Mouse (Mus musculus) erythroblast, adult 5-6 weeks (primary cell): Measurements from ENCODE around the gene 1110032A03Rik. TPM values are rescaled to one million over a fixed set of nuclear protein-coding genes. Genes with fewer than 3 reads are reported as not detected.

Source experiments
- ATAC-seq: replicated peaks from 2 replicates; pipeline ENCODE4 v1.8.0; 2016; ENCODE audit warnings: moderate number of reproducible peaks, mild to moderate bottlenecking, moderate TSS enrichment, inconsistent platforms; ENCODE audit not compliant: poor library complexity, low FRiP score, severe bottlenecking
- total RNA-seq, 2 experiments: library from RNA; stranded (forward) in 1 of 2; stranded (reverse) in 1 of 2; fragments of 150-400 nt in 1 of 2; fragments of 200-764, 138-1000 nt in 1 of 2; gene quantifications; 2 replicates each; pipeline versions ENCODE4 v1.2.3 to v1.2.4; 2015 to 2017; ENCODE audit warnings: low replicate concordance in 2 of 2

The 1110032A03Rik gene
- 30.6 and 50.6 TPM in 2 replicates for total RNA-seq (2015; ENCODE audit: low replicate concordance)
- 38.8 and 44.6 TPM in 2 replicates for total RNA-seq (2017; ENCODE audit: low replicate concordance)

DNA sequence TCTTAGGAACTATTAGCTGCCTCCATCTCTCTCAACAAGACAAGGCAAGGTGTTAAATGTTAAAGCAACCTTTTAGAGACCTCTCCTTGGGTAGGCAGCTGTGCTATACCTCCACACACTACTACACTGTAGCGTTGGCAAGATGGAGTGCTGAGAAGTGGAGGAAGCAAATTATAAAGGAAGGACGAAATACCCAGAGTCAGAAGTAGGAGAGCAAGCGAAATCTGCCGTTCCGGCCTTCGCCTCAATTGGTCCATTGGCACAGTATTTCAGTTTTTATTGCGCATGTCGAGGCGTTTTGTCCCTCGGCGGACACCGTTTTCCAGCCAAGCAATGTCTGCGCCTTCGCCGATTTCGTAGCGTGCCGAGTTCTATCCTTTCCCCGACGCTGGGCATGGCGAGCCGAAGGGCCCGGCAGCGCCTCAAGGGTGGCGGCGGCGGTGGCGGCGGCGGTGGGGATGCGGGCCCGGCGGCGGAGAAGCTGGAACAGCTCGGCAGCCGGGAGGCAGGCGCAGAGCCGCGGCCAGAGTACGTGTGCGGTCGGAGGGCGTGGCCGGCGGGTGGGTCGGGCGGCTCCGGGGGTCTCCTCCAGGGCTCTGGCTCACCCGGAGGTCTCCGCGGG lies at the start of gene 1110032A03Rik, which contains the start of gene Alg9:
1110032A03Rik (minus strand) TSS at position 530 of the 622 bp plus-strand sequence.
Alg9 (plus strand) TSS at position 29 of the 622 bp plus-strand sequence.
- peak; percentile 74 for ATAC-seq

DNA sequence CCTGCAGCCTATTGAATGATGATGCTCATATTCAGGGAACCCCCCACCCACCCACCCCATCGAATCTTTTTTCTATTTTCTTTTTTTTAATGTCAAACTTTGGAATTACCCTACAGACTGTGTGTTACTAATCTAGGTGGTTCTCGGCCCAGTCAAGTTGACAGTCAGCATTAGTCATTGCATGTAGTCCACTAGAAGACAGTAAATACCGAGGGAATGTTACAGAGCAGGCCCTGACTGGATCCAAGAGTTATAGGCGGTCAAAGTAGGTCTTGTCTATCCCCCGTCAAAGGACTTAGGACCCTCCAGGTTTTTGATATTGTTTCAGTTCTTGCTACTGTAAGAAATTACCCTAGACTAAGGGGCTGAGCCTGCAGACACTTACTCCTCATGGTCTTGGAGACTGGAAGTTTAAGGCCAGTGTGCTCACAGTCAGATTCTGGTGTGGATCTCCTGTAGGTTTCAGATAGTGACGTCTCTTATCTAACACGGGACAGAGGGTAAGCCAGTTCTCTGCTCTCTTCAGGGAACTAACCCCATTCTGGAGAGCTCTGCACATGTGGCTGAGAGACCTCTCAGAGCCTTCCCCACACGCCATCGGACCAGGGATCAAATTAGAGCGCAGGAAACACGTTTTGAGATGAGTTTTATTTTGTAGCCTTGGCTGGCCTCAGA lies 48.6 kb upstream of the 1110032A03Rik start:
- peak; percentile 94 for ATAC-seq

- no peak for ATAC-seq
Observed at GRCm38 (mm10) chr9:50822216-50822615, 46.9 kb upstream of the 1110032A03Rik start.

GRCm38 (mm10) chr9:50821651-50822050 lies 46.3 kb upstream of the 1110032A03Rik start:
- ATAC-seq, result no peak

DNA sequence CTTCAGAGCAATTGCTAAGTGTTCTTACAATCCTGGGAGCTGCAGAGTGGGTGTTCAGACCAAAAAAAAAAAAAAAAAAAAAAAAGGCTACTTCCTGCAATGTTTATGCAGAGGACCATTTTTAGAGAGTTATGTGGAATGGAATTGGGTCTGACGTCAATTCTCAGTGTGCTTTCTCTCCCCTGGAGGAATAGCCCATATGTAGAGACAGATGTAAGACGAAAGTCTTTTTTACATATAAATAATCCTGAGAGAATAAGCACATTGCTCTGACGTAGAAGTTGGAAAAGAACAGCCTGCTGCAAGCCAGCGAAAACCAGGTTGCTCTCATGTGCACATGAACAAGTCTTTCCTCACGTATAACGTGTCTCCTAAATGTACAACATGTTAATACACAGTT lies 44.4 kb upstream of the 1110032A03Rik start:
- ATAC-seq, result no peak

DNA sequence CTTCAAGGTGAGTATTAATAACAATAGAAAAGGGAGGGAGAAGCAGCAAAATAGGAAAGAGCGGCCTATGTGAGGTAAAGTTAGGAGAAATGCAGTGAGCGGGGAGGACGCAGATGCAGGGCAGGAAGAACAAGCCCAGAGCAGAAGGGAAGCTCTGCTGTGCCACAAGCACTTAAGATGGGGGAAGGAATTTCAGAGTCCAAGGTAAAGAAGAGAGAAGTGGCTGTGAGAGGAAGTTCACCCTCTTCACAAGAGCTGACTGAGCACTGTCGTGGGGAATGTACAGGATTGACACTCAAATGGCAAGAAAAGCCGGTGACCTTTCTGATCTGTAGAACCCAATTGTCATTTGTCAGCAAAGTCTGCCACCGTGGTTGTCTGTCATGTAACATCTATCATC lies 42.7 kb upstream of the 1110032A03Rik start:
- no peak for ATAC-seq

GRCm38 (mm10) chr9:50816512-50816911 lies 41.2 kb upstream of the 1110032A03Rik start:
- peak; percentile 90 for ATAC-seq

DNA sequence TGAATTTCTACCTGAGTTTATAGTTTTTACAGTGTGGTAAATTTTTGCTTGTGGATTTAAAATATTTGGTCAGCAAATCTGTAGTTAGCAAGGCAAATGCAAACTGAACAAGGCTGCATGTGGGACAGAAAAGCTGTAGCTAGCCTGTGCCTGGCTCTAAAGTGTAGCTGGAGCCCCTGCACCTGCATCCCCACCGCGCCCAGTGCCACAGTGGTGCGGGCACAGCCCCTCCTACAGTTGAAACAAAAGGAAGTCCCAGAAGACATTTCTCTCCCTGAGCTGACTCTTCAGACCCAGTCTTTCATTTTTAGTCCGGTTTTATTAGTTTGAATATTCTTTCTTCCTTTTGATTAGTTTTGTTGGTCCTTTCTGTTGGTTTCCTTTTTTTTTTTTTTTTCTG lies 40.3 kb upstream of the 1110032A03Rik start:
- no peak for ATAC-seq

DNA sequence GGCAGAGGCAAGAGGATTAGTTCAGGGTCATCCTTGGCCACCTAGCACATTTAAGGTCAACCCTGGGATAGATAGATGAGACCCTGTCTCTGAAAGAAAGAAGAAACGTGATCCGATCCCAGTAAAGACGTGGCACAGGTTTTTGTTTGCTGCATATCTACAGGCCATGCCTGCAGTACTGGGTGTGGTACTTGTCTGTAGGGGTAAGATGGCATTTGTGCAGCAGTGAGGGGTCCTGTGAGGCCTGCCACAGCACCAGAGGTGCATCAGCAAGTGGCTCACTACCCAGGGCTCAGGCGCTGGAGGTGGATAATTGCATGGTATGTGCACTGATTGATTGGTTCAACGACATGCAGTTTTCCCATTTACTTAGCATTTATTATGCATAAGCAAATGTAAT lies 38.5 kb upstream of the 1110032A03Rik start:
- peak; percentile 49 for ATAC-seq

DNA sequence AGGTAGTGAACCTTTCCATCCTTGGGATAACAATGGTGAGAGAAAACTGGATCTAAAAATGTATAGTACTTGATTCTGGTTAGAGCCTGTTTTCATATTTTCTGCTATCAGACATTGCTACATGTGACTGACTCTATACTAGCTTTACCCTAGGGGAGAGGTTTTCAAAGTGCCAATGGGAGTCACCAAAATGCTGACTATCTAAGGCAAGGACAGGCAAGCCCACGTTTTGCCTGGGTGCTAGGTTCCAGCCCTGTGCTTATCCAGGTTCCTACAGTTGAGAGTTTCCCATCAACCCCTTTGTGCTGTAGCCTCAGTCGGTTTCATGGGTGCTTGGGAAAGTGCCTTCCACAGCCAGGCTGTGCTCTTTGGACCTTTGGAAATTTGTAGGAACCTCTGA lies 36.4 kb upstream of the 1110032A03Rik start:
- peak; percentile 47 for ATAC-seq

DNA sequence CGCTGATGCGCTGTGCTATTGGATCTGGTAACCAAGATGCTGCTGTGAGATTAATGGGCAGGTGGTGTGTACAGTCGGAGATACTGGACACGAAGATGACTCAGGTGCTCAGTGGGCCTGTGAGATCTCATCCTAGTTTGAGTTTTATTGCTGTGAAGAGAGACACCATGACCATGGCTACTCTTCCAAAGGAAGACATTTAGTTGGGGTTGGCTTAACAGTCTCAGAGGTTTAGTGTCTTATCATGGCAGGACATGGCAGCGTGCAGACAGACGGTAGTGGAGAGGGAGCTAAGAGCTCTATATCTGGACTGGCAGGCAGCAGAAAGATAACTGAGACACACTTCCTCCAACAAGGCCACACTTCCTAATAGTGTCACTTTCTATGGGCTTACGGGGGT lies 35.9 kb upstream of the 1110032A03Rik start:
- peak; percentile 88 for ATAC-seq

GRCm38 (mm10) chr9:50809146-50809545 lies 33.8 kb upstream of the 1110032A03Rik start:
- no peak for ATAC-seq

GRCm38 (mm10) chr9:50808471-50808870 lies 33.2 kb upstream of the 1110032A03Rik start:
- ATAC-seq, result no peak

- ATAC-seq, result peak; percentile 91
Observed at GRCm38 (mm10) chr9:50803055-50803671, 27.8 kb upstream of the 1110032A03Rik start.

DNA sequence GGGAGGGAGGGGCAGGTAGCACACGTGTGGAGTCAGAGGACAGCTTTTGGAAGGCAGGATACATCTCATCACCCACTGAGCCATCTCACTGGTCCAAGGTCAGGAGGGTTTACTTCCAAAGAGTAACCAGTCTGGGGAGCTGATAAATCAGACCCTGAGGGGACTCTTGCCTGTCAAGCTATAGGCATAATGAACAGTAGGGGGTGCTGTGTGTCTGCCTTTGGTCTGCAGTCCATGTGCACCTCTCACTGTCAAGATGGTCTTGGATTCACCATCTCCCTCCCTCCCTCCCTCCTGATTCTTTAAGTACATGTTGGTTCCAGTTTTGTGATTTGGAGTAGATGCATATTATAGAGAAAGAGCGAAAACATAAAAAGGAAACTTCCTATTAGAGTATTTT lies 25.7 kb upstream of the 1110032A03Rik start:
- peak; percentile 56 for ATAC-seq

DNA sequence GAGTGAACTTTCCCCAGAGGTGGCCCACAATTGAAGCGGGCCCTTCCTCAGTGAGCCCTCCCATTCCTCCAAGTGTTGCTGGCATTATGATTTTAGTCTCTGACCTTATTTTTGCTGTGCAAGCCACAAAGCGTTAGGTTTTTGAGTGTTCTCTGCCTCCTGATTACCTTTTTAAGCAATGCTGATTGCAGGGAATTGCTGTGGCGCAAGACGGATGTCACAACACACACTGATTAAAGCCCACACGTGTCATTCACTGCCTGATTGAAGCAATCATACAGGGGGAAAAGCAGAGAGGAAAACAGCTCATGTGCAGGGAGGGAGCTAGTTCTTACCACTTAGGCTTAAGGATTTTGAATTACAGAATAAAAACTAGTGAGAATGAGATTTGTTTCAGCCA lies 23.0 kb upstream of the 1110032A03Rik start:
- ATAC-seq, result no peak

- ATAC-seq, result no peak
Observed at GRCm38 (mm10) chr9:50797641-50798040, 22.3 kb upstream of the 1110032A03Rik start.

- no peak for ATAC-seq
Observed at GRCm38 (mm10) chr9:50796776-50797175, 21.5 kb upstream of the 1110032A03Rik start.

DNA sequence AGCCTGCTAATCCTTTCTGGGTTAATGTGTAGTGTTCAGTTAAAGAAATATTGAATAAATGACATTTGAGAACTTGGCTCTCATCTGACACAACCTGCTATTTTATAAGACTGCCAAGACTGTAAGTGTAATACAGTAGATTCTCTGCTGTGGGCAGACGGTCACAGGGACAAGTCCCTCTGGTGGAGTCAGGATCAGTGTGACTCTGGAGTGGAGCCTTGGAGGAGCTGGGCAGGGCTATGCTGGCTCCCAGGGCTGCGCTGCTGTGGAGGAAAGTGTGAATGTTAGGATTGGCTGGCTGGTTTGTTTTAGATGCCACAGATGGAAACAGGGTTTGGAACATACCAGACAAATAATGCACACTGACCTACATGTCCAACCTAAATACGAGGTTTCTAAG lies 19.9 kb upstream of the 1110032A03Rik start:
- no peak for ATAC-seq

DNA sequence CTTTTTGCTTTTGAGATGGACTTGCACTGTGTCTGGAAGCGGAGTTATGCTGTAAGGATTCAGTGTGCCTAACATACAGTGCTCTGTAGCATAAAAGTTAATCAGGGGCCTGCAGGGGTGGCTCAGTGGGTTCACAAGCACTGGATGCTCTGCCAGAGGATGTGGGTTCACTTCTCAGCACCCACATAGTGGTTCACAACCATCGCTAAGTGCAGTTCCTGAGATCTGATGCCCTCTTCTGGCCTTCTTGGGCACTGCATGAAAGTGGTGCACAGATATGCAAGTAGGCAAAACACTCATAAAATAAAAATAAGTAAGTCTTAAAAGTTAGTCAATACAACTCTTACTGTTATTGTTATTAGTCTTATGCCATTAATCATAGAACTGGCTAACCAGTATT lies 6.8 kb upstream of the 1110032A03Rik start:
- ATAC-seq, result peak; percentile 82
